Mouse (Mus musculus): ENCODE measurements around the gene Hist2h4. TPM values are rescaled to one million over a fixed set of nuclear protein-coding genes. Genes with fewer than 3 reads are reported as not detected.

Gene Hist2h4
- polyA plus RNA-seq, 1 experiment from 2014 or later, result 9.9 TPM

GRCm38 (mm10) chr3:96231758-96232120, 31.4 kb downstream of the Hist2h4 start:
- no peaks in the 10 kb centered on the region for H3K27me3 ChIP-seq (ENCODE audit: insufficient read depth, low read length)
- DNase-seq (ENCODE audit: low spot score) (no peak), ATAC-seq (replicated peaks; ENCODE audit: low FRiP score, low read depth) (no peak)
- H3K4me1 ChIP-seq (replicated peaks; ENCODE audit: insufficient read depth, low read length), result peaks cover under 1% of the 10 kb centered on the region; the same call in 1 of the 2 replicates
- no peaks in the 10 kb centered on the region for H3K9me3 ChIP-seq (replicated peaks; ENCODE audit: low read length)
- no peaks in the 10 kb centered on the region for H3K36me3 ChIP-seq (ENCODE audit: insufficient read depth, low read length)
- WGBS, result 62% methylated on average over 2 of the region's 2 CpGs
- H3K27ac ChIP-seq, result no peak overlapping the region
- no peak for TF ChIP-seq CTCF (IDR thresholded peaks at IDR 0.05; ENCODE audit: low read depth)
- no peak overlapping the region for H3K4me3 ChIP-seq (replicated peaks; ENCODE audit: low read depth, low read length)
- H3K4me2 ChIP-seq (ENCODE audit: low read length), result no peak overlapping the region
- no peak overlapping the region for H3K9ac ChIP-seq (ENCODE audit: low read depth, low read length)

GRCm38 (mm10) chr3:96230910-96231757, 32.0 kb downstream of the Hist2h4 start:
- Histone ChIP-seq H3K36me3 (ENCODE audit: insufficient read depth, low read length) (no peaks in the 10 kb centered on the region), H3K4me2 (ENCODE audit: low read length) (no peak overlapping the region), H3K9ac (ENCODE audit: low read depth, low read length) (no peak overlapping the region), H3K9me3 (replicated peaks; ENCODE audit: low read length) (no peaks in the 10 kb centered on the region), H3K4me3 (replicated peaks; ENCODE audit: low read depth, low read length) (no peak overlapping the region), H3K27ac (no peak overlapping the region), H3K27me3 (ENCODE audit: insufficient read depth, low read length) (no peaks in the 10 kb centered on the region), H3K4me1 (replicated peaks; ENCODE audit: insufficient read depth, low read length) (no peaks in the 10 kb centered on the region)
- 74% methylated on average over 4 of the region's 4 CpGs for WGBS
- DNase-seq (ENCODE audit: low spot score) (no peak), ATAC-seq (replicated peaks; ENCODE audit: low FRiP score, low read depth) (no peak)
- no peak for TF ChIP-seq CTCF (IDR thresholded peaks at IDR 0.05; ENCODE audit: low read depth)

DNA sequence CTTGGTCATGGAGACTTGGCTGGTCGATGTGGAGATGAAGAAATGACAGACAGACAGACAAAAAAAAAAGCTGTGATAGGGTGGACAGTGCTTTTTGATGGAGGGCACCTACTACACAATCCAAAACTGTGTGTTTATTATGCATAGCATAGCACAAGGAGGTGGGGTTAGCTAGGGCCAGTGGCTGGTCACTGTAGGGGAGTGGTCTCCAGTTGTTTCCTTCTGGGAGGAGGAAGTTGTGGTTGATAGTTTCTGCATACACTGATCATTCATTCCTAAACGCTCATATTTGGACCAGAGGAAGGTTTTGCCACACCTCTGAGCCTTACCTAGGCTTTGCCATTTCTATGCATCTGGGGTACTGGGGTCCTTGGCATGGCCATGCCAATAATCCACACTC, 32.7 kb downstream of the Hist2h4 start:
- no peak overlapping the region for H3K9ac ChIP-seq (ENCODE audit: low read depth, low read length)
- no peaks in the 10 kb centered on the region for H3K27me3 ChIP-seq (ENCODE audit: insufficient read depth, low read length)
- H3K4me3 ChIP-seq (replicated peaks; ENCODE audit: low read depth, low read length), result no peak overlapping the region
- TF ChIP-seq CTCF (IDR thresholded peaks at IDR 0.05; ENCODE audit: low read depth), result no peak
- H3K4me1 ChIP-seq (replicated peaks; ENCODE audit: insufficient read depth, low read length), result peaks cover 6% of the 10 kb centered on the region
- no peaks in the 10 kb centered on the region for H3K36me3 ChIP-seq (ENCODE audit: insufficient read depth, low read length)
- no peaks in the 10 kb centered on the region for H3K9me3 ChIP-seq (replicated peaks; ENCODE audit: low read length)
- no peak overlapping the region for H3K4me2 ChIP-seq (ENCODE audit: low read length)
- no peak for ATAC-seq (replicated peaks; ENCODE audit: low FRiP score, low read depth)
- DNase-seq (ENCODE audit: low spot score), result no peak
- no peak overlapping the region for H3K27ac ChIP-seq
- WGBS, result 76% methylated on average over 2 of the region's 2 CpGs

- peaks cover 14% of the 10 kb centered on the region for H3K4me1 ChIP-seq (replicated peaks; ENCODE audit: insufficient read depth, low read length)
- 69% methylated on average over 2 of the region's 2 CpGs for WGBS
- H3K27me3 ChIP-seq (ENCODE audit: insufficient read depth, low read length), result no peaks in the 10 kb centered on the region
- DNase-seq (ENCODE audit: low spot score) (no peak), ATAC-seq (replicated peaks; ENCODE audit: low FRiP score, low read depth) (no peak)
- no peak overlapping the region for H3K27ac ChIP-seq
- no peak overlapping the region for H3K4me3 ChIP-seq (replicated peaks; ENCODE audit: low read depth, low read length)
- no peak for TF ChIP-seq CTCF (IDR thresholded peaks at IDR 0.05; ENCODE audit: low read depth)
- H3K9me3 ChIP-seq (replicated peaks; ENCODE audit: low read length), result no peaks in the 10 kb centered on the region
- H3K9ac ChIP-seq (ENCODE audit: low read depth, low read length), result no peak overlapping the region
- no peak overlapping the region for H3K4me2 ChIP-seq (ENCODE audit: low read length)
- H3K36me3 ChIP-seq (ENCODE audit: insufficient read depth, low read length), result no peaks in the 10 kb centered on the region
Measured at GRCm38 (mm10) chr3:96228828-96229227, 34.3 kb downstream of the Hist2h4 start.

GRCm38 (mm10) chr3:96226695-96227648, 36.1 kb downstream of the Hist2h4 start:
- H3K36me3 ChIP-seq (ENCODE audit: insufficient read depth, low read length), result no peaks in the 10 kb centered on the region
- TF ChIP-seq CTCF (IDR thresholded peaks at IDR 0.05; ENCODE audit: low read depth), result no peak
- no peak overlapping the region for H3K4me2 ChIP-seq (ENCODE audit: low read length)
- DNase-seq (ENCODE audit: low spot score) (no peak), ATAC-seq (replicated peaks; ENCODE audit: low FRiP score, low read depth) (no peak)
- H3K9me3 ChIP-seq (replicated peaks; ENCODE audit: low read length), result no peaks in the 10 kb centered on the region
- no peak overlapping the region for H3K9ac ChIP-seq (ENCODE audit: low read depth, low read length)
- no peak overlapping the region for H3K27ac ChIP-seq
- peaks cover 28% of the 10 kb centered on the region for H3K4me1 ChIP-seq (replicated peaks; ENCODE audit: insufficient read depth, low read length)
- 49% methylated on average over 8 of the region's 8 CpGs for WGBS
- no peak overlapping the region for H3K4me3 ChIP-seq (replicated peaks; ENCODE audit: low read depth, low read length)
- no peaks in the 10 kb centered on the region for H3K27me3 ChIP-seq (ENCODE audit: insufficient read depth, low read length)

DNA sequence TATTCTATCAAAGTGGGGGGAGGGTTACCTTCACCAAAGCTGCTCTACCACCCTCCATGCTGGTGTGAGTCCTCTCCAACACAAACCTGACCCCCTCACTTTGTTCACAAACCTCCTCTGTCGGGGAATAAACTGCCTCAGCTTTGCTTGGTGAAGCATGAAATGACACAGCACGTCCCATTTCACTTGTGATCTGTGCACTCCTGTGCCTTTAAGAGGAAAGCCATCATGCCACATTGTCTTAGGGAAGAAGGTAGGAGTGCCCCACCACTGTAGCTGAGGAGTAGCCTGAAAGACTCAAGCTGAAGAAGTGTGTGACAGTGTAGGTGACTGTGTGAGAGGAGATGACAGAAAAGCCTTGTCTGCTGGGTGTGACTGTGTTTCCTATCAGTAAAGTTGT, 37.7 kb downstream of the Hist2h4 start:
- no peak overlapping the region for H3K27ac ChIP-seq
- ATAC-seq (replicated peaks; ENCODE audit: low FRiP score, low read depth), result no peak
- H3K4me1 ChIP-seq (replicated peaks; ENCODE audit: insufficient read depth, low read length), result peaks cover 28% of the 10 kb centered on the region
- no peak overlapping the region for H3K4me2 ChIP-seq (ENCODE audit: low read length)
- 22% methylated on average over 2 of the region's 2 CpGs for WGBS
- TF ChIP-seq CTCF (IDR thresholded peaks at IDR 0.05; ENCODE audit: low read depth), result no peak
- no peak overlapping the region for H3K4me3 ChIP-seq (replicated peaks; ENCODE audit: low read depth, low read length)
- no peak overlapping the region for H3K9ac ChIP-seq (ENCODE audit: low read depth, low read length)
- no peaks in the 10 kb centered on the region for H3K9me3 ChIP-seq (replicated peaks; ENCODE audit: low read length)
- DNase-seq (ENCODE audit: low spot score), result no peak
- H3K36me3 ChIP-seq (ENCODE audit: insufficient read depth, low read length), result no peaks in the 10 kb centered on the region
- H3K27me3 ChIP-seq (ENCODE audit: insufficient read depth, low read length), result no peaks in the 10 kb centered on the region

Measured in kidney, postnatal 0 days (tissue).